Mouse (Mus musculus): Measurements from ENCODE around the gene Cel. TPM values are rescaled to one million over a fixed set of nuclear protein-coding genes. Genes with fewer than 3 reads are reported as not detected.

Gene Cel
- total and polyA plus RNA-seq, 2 experiments from 2014 or later: not detected

GRCm38 (mm10) chr2:28607341-28608165 lies 44.4 kb upstream of the Cel start:
- Histone ChIP-seq H3K36me3 (replicated peaks; ENCODE audit: control insufficient read depth, insufficient read depth, low read length) (no peaks in the 10 kb centered on the region), H3K4me3 (ENCODE audit: low read depth, low read length) (no peak overlapping the region), H3K27ac (ENCODE audit: low read depth) (no peak overlapping the region), H3K4me1 (ENCODE audit: control insufficient read depth, insufficient read depth) (no peaks in the 10 kb centered on the region), H3K4me2 (ENCODE audit: low read depth, low read length) (no peak overlapping the region), H3K27me3 (ENCODE audit: control insufficient read depth, insufficient read depth, low read length) (no peaks in the 10 kb centered on the region), H3K9me3 (replicated peaks; ENCODE audit: control insufficient read depth, low read length) (no peaks in the 10 kb centered on the region), H3K9ac (replicated peaks; ENCODE audit: low read depth, low read length) (no peak overlapping the region)
- 52% methylated on average over 10 of the region's 10 CpGs for WGBS
- ATAC-seq (ENCODE audit: insufficient read depth, low read depth): no peak; the same call in 1 of the 2 replicates
- TF ChIP-seq CTCF (IDR thresholded peaks at IDR 0.05; ENCODE audit: low read depth): no peak
- DNase-seq (ENCODE audit: low spot score): no peak

GRCm38 (mm10) chr2:28606601-28607340 lies 43.6 kb upstream of the Cel start:
- Histone ChIP-seq H3K9me3 (replicated peaks; ENCODE audit: control insufficient read depth, low read length) (no peaks in the 10 kb centered on the region), H3K4me3 (ENCODE audit: low read depth, low read length) (no peak overlapping the region), H3K27me3 (ENCODE audit: control insufficient read depth, insufficient read depth, low read length) (no peaks in the 10 kb centered on the region), H3K9ac (replicated peaks; ENCODE audit: low read depth, low read length) (no peak overlapping the region), H3K4me1 (ENCODE audit: control insufficient read depth, insufficient read depth) (no peaks in the 10 kb centered on the region; the same call in 1 of the 2 replicates), H3K36me3 (replicated peaks; ENCODE audit: control insufficient read depth, insufficient read depth, low read length) (no peaks in the 10 kb centered on the region), H3K4me2 (ENCODE audit: low read depth, low read length) (no peak overlapping the region), H3K27ac (ENCODE audit: low read depth) (no peak overlapping the region)
- 59% methylated on average over 8 of the region's 8 CpGs for WGBS
- TF ChIP-seq CTCF (IDR thresholded peaks at IDR 0.05; ENCODE audit: low read depth): peak; percentile 14; the same call in 1 of the 2 replicates
- no peak for TF ChIP-seq EP300 (IDR thresholded peaks at IDR 0.05; ENCODE audit: low read depth)
- DNase-seq (ENCODE audit: low spot score) (no peak), ATAC-seq (ENCODE audit: insufficient read depth, low read depth) (no peak)

- H3K4me2 ChIP-seq (ENCODE audit: low read depth, low read length): no peak overlapping the region
- no peaks in the 10 kb centered on the region for H3K27me3 ChIP-seq (ENCODE audit: control insufficient read depth, insufficient read depth, low read length)
- no peak for DNase-seq (ENCODE audit: low spot score)
- H3K36me3 ChIP-seq (replicated peaks; ENCODE audit: control insufficient read depth, insufficient read depth, low read length): no peaks in the 10 kb centered on the region
- TF ChIP-seq CTCF (IDR thresholded peaks at IDR 0.05; ENCODE audit: low read depth) (no peak), EP300 (IDR thresholded peaks at IDR 0.05; ENCODE audit: low read depth) (no peak)
- no peaks in the 10 kb centered on the region; the same call in 1 of the 2 replicates for H3K4me1 ChIP-seq (ENCODE audit: control insufficient read depth, insufficient read depth)
- H3K9me3 ChIP-seq (replicated peaks; ENCODE audit: control insufficient read depth, low read length): no peaks in the 10 kb centered on the region
- ATAC-seq (ENCODE audit: insufficient read depth, low read depth): no peak
- no peak overlapping the region for H3K4me3 ChIP-seq (ENCODE audit: low read depth, low read length)
- no peak overlapping the region for H3K9ac ChIP-seq (replicated peaks; ENCODE audit: low read depth, low read length)
- 54% methylated on average over 14 of the region's 14 CpGs for WGBS
- no peak overlapping the region for H3K27ac ChIP-seq (ENCODE audit: low read depth)
Measured at GRCm38 (mm10) chr2:28605789-28606541, 42.8 kb upstream of the Cel start.

- TF ChIP-seq EP300 (IDR thresholded peaks at IDR 0.05; ENCODE audit: low read depth) (no peak), CTCF (IDR thresholded peaks at IDR 0.05; ENCODE audit: low read depth) (no peak)
- 89% methylated on average over 5 of the region's 5 CpGs for WGBS
- Histone ChIP-seq H3K4me3 (ENCODE audit: low read depth, low read length) (no peak overlapping the region), H3K4me2 (ENCODE audit: low read depth, low read length) (no peak overlapping the region), H3K9me3 (replicated peaks; ENCODE audit: control insufficient read depth, low read length) (no peaks in the 10 kb centered on the region), H3K27ac (ENCODE audit: low read depth) (no peak overlapping the region), H3K4me1 (ENCODE audit: control insufficient read depth, insufficient read depth) (no peaks in the 10 kb centered on the region; the same call in 1 of the 2 replicates), H3K9ac (replicated peaks; ENCODE audit: low read depth, low read length) (no peak overlapping the region), H3K36me3 (replicated peaks; ENCODE audit: control insufficient read depth, insufficient read depth, low read length) (no peaks in the 10 kb centered on the region), H3K27me3 (ENCODE audit: control insufficient read depth, insufficient read depth, low read length) (no peaks in the 10 kb centered on the region)
- ATAC-seq (ENCODE audit: insufficient read depth, low read depth): no peak
- DNase-seq (ENCODE audit: low spot score): no peak
Measured at GRCm38 (mm10) chr2:28603542-28603941, 40.3 kb upstream of the Cel start.
